Mouse (Mus musculus) T-cell, adult 2 months (primary cell): Measurements from ENCODE around the gene Pkib.

ENCODE experiments used
- DNase-seq: peaks from one replicate; pipeline ENCODE4 v3.0.0; 2022; ENCODE audit warnings: low spot score

The Pkib gene

DNA sequence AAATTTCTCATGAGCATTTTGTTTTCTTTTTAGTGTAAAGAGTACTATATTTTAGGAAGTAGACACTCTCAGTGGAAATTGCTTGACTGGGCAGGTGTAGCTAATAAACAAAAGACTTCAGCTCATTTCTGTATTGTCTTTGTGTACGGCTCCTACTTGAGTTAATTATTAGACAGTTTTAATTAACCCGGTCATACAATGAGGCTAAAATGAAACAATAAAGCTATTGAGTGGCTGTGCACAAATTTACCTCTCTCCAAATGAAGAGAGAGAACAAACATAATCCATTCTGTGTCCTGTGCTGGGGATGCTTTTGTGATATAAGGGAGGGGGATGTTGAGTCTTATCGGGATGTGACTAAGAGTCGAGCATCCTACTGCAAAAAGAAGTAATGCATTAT, 109.0 kb downstream of the Pkib start:
- DNase-seq, result no peak

DNA sequence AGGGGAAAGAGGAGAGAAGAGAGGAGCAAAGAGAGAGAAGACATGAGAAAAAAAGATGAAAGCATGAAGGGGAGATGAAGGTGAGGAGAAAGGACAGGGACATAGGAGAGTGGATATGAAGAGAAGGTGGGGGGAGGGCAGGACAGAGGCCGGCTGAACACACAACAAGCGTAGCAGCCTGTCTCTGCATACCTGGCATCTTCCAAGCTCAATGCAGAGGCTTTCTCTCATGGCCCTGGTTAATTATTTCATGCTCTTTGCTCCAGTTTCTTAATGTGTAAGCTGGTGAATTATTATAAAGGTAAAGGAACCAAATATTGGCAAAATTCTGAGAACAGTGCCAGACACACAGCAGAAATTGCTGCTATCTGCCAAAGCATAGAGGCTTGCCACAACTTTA, 109.6 kb downstream of the Pkib start:
- no peak for DNase-seq

DNA sequence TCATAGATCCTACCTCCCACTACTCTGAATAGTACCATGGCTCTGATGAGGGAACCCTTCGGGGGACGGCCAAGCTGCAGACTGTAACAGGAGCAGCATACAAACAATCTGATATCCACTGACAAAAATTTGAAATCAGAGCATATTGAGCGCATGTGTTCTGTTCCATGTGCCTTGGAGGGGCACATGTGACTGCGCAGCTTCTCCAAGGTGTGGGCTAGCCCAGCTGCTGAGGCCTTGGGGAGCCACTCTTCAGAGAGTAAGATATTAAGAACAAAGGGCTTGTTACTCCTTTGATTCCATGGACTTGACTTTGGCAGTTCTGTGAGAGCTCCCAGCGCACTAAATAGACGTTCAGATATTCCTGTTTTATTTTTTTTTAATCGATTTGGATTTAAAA, 111.3 kb downstream of the Pkib start:
- no peak for DNase-seq

DNA sequence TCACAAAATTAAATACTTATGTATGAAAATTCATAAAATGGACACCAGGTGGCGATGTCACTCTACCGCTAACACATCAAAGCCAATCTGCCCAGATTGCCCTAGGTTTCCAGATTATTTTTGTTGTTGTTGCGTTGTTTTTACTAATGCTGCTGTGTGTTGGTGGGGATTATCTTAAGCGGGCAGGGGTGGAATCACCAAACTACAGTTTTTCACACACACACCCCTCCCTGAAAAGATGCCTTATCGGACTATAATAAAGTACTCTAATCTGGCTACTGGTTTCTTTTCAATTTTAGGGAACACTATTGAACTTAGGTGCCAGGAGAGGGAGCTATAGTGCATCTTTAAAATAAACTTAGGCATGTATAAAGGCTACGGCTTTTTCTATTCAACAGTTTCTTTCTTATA, 111.8 kb downstream of the Pkib start:
- DNase-seq, result peak; percentile 52

DNA sequence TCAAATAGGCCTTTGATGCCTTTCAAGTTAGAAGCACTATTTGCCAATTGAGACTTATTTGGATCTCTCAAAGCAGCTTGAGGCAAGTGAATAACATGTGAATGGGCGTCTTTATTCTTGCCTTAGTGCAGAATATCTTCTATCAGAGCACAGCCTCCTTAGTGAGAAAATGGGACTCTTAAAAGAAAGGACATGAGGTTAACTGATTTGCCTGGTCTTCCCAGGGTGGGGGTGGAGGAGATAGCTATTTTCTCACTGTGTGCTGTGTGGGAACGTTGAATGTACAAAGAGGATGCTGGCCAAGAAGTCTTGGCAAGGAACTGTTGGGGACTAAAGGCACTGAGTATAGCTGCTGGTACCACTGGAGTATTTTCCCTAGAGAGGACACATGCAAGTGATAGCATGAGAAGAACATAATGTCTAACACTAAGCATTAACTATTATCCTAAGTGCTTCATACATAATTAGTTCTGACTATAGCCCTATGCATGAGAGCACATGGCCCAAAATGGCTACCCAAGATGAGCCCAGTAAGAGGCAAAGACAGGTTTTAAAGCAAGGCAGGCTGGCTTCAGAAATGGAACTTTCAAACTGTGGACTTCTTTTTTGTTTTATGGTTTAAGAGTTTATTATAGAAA, 112.5 kb downstream of the Pkib start:
- no peak for DNase-seq

DNA sequence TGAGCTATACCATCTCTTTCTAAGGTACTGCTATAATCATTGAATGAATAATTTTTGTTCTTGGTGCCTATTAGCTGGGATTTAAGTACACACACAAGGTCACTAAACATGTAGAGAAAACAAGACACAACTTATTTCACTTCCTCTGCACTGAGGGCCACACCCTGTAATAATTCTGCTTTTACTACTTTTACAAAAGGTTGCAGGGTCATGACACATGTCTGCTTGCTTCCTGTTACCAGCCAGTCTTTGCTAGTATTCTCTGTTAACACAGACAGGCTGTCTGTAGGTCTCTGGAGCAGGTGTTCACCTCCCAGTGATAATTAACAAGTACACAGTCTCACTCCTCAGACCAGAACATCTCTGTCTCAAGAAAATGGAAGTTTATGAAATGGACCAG, 113.7 kb downstream of the Pkib start:
- DNase-seq, result no peak

DNA sequence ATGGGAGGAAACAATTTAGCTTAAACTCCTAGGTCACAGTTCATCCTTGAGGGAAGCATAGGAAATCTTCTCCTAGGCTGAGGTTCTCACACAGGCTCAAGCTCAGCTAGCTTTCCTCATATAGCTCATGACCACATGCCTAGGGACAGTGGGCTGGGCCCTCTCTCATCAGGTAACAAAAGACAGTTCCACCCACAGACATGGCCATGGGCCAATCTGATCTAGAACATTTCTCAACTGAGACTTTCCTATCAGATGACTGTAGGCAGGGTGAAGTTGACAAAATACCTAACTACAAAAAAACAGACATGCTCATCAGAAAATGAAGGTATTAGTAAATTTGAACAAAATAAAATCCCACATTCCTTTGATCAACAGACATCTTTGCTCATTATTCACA, 115.3 kb downstream of the Pkib start:
- DNase-seq, result no peak

DNA sequence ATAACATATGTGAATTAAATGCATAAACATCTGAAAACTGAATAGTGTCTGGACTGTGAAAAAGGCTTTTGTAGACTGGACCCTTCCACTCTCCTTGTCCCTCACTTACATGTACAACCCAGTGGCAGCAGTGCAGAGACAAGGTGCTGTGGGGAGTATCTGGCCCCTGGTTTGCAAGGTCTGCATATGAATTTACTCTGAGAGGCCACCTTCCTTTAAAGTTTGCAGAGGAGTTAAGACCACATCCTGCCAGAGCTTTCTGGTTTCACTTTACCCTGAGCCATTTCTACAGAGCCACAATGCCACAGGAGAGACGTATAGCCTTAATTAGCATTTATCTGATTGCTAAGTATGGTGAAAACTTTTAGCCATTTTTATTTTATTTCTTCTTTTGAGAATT, 121.6 kb downstream of the Pkib start:
- DNase-seq, result peak; percentile 76

DNA sequence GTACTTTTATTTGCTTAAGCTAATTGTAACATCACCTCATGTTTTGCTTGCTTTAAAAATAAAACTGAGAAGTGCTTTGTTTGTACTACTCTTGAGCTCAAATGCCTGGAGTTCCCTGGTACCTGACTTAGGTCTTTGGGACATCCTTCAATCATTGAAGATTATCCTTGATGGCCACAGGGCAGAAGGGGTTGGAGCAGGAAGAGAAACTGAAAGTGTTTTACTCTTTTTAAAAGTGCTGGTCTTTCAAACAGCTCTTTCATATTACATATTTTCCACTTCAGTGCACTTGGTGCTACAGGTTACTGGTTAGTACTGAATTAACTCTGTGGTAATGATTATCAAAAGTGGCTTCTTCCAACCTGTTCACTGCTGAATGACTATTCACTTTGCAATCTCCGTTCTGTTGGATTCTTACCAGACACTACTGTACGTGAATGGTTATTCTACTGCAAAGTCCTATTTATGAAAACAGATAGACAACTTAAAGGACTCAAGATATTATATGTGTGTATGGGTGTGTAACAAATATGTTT, 123.5 kb downstream of the Pkib start:
- DNase-seq, result no peak

DNA sequence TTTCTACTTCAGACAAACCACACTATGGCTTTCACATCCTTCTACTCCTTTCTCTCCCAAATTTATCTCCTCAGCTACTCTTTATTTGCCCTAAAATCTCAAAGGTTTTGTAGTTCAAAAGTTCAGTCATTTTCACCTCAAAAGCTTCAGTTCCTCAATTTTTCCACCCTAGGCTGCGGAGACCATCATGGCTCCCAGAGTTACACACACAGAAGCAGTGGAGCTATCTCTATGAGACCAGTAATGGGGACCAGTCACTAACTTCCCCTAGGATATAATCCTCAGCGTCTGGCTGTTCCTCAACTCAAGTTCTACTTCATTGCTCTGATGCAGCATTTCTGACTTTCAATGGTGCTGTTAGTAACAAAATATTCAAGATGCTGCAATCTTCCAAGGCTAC, 127.2 kb downstream of the Pkib start:
- DNase-seq, result no peak

DNA sequence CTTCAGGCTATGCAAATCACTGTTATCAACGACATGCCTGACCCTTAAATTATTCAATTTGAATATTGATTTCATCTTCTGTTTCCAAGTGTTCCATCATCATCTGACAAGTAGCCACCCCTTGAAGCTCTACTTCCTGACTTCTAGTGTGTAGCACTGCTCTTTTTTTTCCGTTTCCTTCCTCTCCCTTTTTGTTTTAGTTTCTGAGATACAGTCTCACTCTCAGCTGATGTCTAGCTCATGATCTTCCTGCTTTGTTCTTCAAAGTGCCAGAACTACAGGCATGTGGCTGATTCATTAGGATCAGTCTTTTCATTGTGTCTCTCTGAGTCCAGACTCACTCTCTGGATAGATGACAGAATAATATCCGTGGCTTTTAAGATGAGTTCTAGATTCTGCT, 128.9 kb downstream of the Pkib start:
- DNase-seq, result no peak

DNA sequence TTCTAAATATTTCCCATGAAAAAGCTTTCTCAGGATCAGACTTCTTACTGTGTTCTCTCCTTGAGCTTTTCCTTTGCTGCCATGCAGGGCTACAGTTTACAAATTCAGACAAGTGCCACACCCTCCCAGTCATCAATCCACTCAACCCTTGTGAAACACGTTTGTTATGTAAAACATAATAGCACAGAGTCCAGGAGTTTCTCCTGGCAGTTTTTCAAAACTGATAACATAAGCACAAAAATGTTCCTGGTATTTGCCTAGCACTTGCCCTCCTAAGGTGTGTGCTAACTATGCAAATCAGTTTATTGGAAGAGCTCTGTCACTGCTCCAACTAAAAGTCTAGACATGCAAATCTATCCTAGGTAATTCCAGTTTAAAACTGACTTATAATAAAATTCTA, 131.3 kb downstream of the Pkib start:
- DNase-seq, result no peak

DNA sequence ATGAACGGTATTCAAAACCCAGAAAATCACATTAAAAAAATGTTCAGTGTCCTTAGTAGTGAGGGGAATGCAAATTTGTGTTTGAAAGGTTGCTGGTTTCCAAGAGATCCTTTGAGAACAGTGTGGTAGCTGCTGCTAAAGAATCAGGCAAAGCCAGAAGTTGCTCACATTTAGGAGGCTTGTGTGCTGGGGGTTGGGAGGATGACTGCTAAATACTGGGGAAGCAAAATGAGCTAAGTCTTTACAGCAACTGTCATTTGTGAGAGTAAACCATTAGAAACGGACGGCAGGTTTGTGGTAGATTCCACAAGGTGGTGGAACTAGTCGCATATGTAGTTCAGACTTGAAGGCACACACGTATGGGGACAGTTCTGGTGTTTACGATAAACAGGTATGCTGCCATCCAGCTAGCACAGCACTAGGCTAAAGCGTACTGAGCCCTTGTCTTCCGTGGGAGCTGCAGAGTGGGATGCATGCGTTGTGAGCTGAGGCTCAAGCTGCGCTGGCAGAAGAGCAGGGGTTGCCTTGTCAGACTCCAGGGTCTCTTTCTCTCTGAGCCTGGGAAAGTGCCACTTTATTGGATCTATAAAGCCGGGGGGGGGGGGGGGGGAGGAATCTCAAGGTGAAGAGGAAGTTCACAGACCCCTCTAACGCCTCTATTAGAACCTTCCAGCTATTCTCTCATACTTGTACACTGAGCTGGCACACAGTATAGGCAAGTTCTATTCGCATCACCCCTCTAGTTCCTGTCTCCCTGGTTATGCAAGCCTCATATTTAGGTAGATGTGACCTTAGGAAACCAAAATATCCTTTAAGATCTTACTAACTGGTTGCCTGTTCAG, 151.7 kb downstream of the Pkib start:
- DNase-seq, result no peak

DNA sequence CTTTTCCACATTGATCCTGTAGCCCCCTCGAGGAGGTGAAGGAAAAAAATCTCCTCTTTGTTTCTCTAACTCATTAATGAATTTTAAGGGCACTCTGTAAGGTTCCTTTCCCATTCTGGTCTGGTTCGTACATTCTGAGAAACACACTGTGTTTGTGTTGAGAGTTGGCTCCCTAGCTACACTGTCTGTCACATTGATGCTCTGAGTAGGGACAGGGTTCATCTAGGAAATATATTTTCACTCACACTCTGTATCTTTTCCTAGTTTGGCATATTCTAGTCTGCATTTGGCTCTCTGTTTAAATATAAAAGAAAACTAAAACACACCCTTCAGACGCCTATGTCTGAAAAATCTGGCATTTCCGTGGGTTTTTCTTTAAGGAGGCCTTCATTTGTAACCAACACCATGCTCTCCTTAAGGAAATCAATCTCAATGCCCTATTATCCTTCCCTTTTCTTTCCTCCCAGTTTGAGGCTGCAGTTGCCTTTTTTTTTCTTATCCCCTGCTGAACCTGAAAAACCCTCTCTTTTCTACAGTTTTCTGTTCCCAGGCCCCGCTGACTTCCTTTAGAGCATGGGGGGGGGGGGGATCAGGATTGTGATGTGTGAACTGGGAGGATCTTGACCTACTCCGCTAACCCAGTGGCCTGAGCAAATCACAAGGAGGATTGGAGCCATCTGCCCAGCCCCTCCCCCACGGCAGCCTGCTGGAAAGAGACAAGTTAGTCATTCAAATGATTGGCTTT, 152.5 kb downstream of the Pkib start:
- DNase-seq, result no peak

DNA sequence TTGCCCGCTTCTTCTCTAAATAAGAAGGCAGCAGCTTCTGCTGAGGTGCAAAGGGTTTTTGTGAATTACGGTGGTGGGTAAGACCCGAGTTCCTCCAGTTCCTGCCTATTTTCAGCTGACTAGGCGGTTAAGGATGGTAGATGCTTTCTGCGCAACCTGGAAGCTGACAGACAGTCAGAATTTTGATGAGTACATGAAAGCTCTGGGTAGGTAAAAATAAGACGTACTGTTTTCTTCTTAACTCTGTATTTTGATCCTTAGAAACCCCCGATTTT, 153.0 kb downstream of the Pkib start, which contains the start of gene Fabp7:
Fabp7 (plus strand) TSS at position 6 of the 275 bp plus-strand sequence.
- no peak for DNase-seq

DNA sequence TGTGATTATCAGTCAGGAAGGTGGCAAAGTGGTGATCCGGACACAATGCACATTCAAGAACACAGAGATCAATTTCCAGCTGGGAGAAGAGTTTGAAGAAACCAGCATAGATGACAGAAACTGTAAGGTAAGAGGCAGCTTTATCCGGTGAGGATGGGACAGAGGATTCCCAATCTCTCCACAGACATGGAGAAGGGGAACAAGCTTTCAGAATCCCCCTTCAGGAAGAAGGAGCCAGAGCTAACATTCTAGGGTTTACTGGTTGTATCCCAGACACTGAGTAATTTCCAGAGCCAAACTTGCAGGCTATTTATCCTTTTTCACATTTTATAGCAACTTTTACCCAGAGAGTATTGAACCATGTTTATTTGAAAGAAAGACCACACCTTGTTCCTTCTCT, 153.8 kb downstream of the Pkib start:
- DNase-seq, result no peak
